Mouse (Mus musculus): ENCODE measurements around the gene Tiam2. TPM values are rescaled to one million over a fixed set of nuclear protein-coding genes. Genes with fewer than 3 reads are reported as not detected.

Tiam2 gene
- polyA plus RNA-seq, 1 experiment from 2014 or later = 7.5 TPM

DNA sequence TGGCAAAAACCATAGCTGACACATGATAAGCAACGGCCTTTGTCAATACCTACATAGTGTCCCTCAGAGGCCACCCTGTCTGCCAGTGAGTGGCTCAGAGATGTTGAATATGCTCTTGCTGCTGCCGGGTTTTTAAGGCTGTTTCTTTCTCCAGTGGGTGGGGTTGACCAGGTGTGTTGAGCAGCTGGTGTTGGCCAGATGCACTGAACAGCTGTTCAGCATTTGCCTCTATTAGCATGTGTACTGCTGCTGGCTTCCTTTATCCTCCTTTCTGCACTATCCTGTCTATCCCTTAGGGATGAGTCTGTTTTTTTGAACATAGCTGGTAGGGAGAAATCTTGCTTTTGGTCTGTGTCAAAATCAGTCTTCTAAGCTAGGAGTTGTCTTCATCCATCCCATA is 83.9 kb downstream of the Tiam2 start:
- peaks cover 8% of the 10 kb centered on the region; the same call in 1 of the 2 replicates for H3K4me1 ChIP-seq
- ATAC-seq (ENCODE audit: low FRiP score, low read depth) = no peak
- H3K27me3 ChIP-seq (replicated peaks) = peaks cover 18% of the 10 kb centered on the region; the same call in 1 of the 2 replicates
- WGBS = 79% methylated on average over 2 of the region's 2 CpGs
- H3K9ac ChIP-seq = no peak overlapping the region
- no peaks in the 10 kb centered on the region for H3K9me3 ChIP-seq
- no peaks in the 10 kb centered on the region for H3K36me3 ChIP-seq
- H3K4me3 ChIP-seq = no peak overlapping the region
- no peak overlapping the region for H3K27ac ChIP-seq
- no peak overlapping the region for H3K4me2 ChIP-seq (replicated peaks)

DNA sequence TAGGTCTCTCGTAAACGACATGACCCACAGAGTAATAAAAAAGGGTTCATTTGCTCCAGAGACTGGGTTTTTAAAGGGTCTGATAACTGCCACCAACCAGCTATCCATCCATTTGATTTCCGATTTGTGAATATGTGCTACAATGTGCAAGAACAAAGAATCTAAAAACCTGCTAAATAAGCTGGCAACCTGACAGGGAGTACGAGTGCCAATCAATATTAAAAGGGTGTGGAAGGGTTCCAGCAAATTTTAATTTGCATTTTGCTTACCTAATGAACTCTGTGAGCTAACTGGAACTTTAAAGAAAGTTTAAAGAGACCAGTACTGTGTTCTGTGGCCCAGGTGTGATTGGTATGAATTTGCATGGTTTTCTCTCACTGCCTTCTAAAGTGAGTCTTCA is 86.4 kb downstream of the Tiam2 start:
- no peak for ATAC-seq (ENCODE audit: low FRiP score, low read depth)
- H3K4me2 ChIP-seq (replicated peaks) = no peak overlapping the region
- WGBS = 84% methylated on average over 4 of the region's 4 CpGs
- H3K9me3 ChIP-seq = no peaks in the 10 kb centered on the region
- no peak overlapping the region for H3K4me3 ChIP-seq
- H3K36me3 ChIP-seq = no peaks in the 10 kb centered on the region
- H3K27me3 ChIP-seq (replicated peaks) = peaks cover 14% of the 10 kb centered on the region; the same call in 1 of the 2 replicates
- no peak overlapping the region for H3K27ac ChIP-seq
- 0 out of 2 replicates have a peak, but pooled peaks cover 2% of the 10 kb centered on the region for H3K4me1 ChIP-seq
- no peak overlapping the region for H3K9ac ChIP-seq

DNA sequence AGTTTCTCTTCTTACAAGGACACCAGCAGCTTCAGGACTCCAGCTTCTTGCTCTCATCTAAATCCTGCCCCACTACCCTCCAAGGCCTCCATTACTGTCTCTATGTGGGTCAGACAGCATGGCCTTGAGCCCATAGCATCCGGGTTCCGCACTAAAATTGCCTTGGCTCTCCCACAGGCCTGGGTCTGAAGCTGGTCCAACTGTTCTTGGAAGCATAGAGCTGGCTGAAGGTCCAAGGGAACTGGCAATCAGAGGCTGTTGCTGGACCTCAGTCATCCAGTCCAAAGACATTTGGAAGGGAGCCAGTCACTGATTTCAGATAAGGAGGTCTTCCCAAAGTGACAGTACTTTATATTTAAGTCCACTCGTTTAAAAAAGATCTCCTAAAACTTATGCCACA is 89.2 kb downstream of the Tiam2 start:
- no peaks in the 10 kb centered on the region for H3K36me3 ChIP-seq
- no peak overlapping the region for H3K27ac ChIP-seq
- H3K4me3 ChIP-seq = no peak overlapping the region
- no peak overlapping the region for H3K4me2 ChIP-seq (replicated peaks)
- no peak overlapping the region for H3K9ac ChIP-seq
- ATAC-seq (ENCODE audit: low FRiP score, low read depth) = no peak
- H3K4me1 ChIP-seq = 0 out of 2 replicates have a peak, but pooled peaks cover 2% of the 10 kb centered on the region
- H3K27me3 ChIP-seq (replicated peaks) = peaks cover 14% of the 10 kb centered on the region; the same call in 1 of the 2 replicates
- no peaks in the 10 kb centered on the region for H3K9me3 ChIP-seq
- WGBS = 91% methylated on average over 3 of the region's 3 CpGs

DNA sequence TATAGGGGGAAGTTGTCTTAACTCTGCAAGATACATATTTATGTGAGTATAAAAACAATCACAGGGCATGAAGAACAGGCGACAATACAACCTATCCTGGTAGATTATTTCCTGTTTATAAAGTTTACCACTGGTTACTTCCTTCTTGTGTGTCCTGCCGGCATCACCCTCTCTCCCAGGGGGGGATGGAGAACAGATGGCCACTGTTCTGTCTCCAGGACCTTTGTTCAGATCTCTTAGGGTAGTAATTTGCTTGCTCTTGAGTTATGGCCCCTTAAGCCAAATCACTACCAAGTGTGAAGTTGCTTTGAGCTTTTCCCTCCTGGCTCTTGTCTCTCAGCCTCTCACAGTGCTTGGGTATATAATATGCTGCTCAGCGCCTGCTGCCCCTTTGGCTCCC is 90.0 kb downstream of the Tiam2 start:
- H3K4me3 ChIP-seq = no peak overlapping the region
- no peak overlapping the region for H3K4me2 ChIP-seq (replicated peaks)
- no peak overlapping the region for H3K9ac ChIP-seq
- 0 out of 2 replicates have a peak, but pooled peaks cover 2% of the 10 kb centered on the region for H3K4me1 ChIP-seq
- H3K9me3 ChIP-seq = no peaks in the 10 kb centered on the region
- H3K27me3 ChIP-seq (replicated peaks) = peaks cover 14% of the 10 kb centered on the region; the same call in 1 of the 2 replicates
- no peak for ATAC-seq (ENCODE audit: low FRiP score, low read depth)
- no peaks in the 10 kb centered on the region for H3K36me3 ChIP-seq
- 44% methylated on average over 3 of the region's 3 CpGs for WGBS
- H3K27ac ChIP-seq = no peak overlapping the region

DNA sequence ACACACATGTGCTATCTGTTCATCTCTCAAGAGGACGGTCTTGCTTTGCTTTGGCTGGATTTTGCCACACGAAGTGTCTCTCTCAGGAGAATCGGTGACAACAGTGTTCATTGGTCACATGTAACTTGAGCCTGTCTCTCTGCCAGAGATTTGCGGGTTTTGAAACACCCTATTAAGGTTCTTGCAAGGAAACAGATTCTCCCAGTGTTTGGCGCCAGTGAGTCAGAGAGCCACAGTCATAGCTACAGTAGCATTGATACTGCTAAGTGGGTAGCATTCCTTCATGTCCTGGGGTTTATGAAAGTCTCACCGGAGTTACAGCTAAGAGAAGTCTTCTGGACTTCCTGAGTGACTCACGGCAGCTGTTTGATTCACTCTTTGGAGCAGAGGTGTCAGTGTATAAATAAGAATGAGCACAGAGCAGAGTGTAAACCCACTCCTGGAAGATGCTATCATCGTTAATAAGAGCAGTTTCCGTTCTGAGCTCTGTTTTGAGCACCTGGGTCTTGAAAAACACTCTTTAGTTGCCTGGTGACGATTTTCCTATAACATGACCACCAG is 93.1 kb downstream of the Tiam2 start:
- Histone ChIP-seq H3K36me3 (no peaks in the 10 kb centered on the region), H3K4me2 (replicated peaks) (no peak overlapping the region), H3K4me3 (no peak overlapping the region), H3K27ac (no peak overlapping the region), H3K9me3 (no peaks in the 10 kb centered on the region), H3K4me1 (0 out of 2 replicates have a peak, but pooled peaks cover 2% of the 10 kb centered on the region), H3K9ac (no peak overlapping the region), H3K27me3 (replicated peaks) (peaks cover 7% of the 10 kb centered on the region; the same call in 1 of the 2 replicates)
- no peak for ATAC-seq (ENCODE audit: low FRiP score, low read depth)
- WGBS = 76% methylated on average over 10 of the region's 10 CpGs

DNA sequence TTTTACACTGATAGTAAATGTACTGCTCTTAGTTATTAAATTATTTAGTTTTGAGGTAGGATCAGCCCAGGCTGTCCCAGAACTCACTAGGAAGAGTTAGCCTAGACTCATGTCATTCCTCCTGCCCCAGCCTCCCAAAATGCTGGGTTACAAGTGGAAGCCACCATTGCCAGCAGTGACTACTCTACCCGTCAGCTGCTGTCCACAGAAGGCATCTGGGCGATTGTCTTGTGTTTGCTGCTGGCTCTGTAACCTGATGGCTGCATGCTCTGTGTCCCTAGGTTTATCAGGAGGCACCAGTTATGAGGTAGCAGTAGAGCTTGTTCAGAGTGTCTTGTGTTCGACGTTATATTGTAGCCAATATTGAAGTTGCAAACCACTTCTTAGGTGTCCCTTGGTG is 93.8 kb downstream of the Tiam2 start:
- ATAC-seq (ENCODE audit: low FRiP score, low read depth) = no peak
- no peak overlapping the region for H3K4me2 ChIP-seq (replicated peaks)
- H3K27me3 ChIP-seq (replicated peaks) = 0 out of 2 replicates have a peak, but pooled peaks cover under 1% of the 10 kb centered on the region
- no peak overlapping the region for H3K9ac ChIP-seq
- H3K36me3 ChIP-seq = no peaks in the 10 kb centered on the region
- no peak overlapping the region for H3K4me3 ChIP-seq
- no peaks in the 10 kb centered on the region for H3K9me3 ChIP-seq
- H3K4me1 ChIP-seq = 0 out of 2 replicates have a peak, but pooled peaks cover 2% of the 10 kb centered on the region
- H3K27ac ChIP-seq = no peak overlapping the region
- 94% methylated on average over 4 of the region's 4 CpGs for WGBS

DNA sequence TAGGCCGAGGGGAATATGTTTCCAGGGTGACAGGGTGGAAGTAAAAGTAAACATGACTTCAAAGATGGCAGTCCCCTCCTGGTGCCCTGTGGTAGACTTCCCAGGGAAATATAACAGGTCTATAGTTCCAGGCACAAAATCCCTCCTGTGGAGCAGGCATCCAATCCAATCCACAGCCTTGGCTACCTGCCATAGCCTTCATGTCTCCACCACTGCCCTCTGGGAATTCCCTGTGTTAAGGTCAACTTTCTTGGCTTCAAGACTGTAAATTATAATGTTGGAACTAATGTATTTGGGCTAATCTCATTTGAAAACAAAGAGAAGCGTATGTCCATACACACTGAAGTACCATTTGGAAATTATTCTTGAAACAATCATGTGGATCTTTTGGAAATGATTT is 97.0 kb downstream of the Tiam2 start:
- Histone ChIP-seq H3K27ac (no peak overlapping the region), H3K9me3 (no peaks in the 10 kb centered on the region), H3K9ac (no peak overlapping the region), H3K27me3 (replicated peaks) (no peaks in the 10 kb centered on the region), H3K4me3 (no peak overlapping the region), H3K4me2 (replicated peaks) (no peak overlapping the region), H3K36me3 (no peaks in the 10 kb centered on the region), H3K4me1 (no peaks in the 10 kb centered on the region)
- 80% methylated on average over 2 of the region's 2 CpGs for WGBS
- ATAC-seq (ENCODE audit: low FRiP score, low read depth) = no peak

DNA sequence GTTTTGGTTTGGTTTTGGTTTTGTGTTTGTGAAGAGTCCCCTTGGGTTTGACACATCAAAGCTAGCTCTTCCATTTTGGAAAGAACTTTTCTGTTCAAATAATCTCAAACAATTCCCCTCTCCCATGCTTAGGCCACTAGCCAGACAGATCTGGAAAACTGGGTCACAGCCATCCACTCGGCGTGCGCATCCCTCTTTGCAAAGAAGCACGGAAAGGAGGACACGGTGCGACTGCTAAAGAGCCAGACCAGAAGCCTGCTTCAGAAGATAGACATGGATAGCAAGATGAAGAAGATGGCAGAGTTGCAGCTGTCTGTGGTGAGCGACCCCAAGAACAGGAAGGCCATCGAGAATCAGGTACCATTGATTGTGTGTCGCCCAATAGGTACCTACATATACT is 102.3 kb downstream of the Tiam2 start:
- WGBS = 96% methylated on average over 9 of the region's 9 CpGs
- Histone ChIP-seq H3K36me3 (no peaks in the 10 kb centered on the region), H3K4me1 (no peaks in the 10 kb centered on the region), H3K9ac (no peak overlapping the region), H3K9me3 (no peaks in the 10 kb centered on the region), H3K27me3 (replicated peaks) (no peaks in the 10 kb centered on the region), H3K4me2 (replicated peaks) (no peak overlapping the region), H3K27ac (no peak overlapping the region), H3K4me3 (no peak overlapping the region)
- ATAC-seq (ENCODE audit: low FRiP score, low read depth) = no peak

DNA sequence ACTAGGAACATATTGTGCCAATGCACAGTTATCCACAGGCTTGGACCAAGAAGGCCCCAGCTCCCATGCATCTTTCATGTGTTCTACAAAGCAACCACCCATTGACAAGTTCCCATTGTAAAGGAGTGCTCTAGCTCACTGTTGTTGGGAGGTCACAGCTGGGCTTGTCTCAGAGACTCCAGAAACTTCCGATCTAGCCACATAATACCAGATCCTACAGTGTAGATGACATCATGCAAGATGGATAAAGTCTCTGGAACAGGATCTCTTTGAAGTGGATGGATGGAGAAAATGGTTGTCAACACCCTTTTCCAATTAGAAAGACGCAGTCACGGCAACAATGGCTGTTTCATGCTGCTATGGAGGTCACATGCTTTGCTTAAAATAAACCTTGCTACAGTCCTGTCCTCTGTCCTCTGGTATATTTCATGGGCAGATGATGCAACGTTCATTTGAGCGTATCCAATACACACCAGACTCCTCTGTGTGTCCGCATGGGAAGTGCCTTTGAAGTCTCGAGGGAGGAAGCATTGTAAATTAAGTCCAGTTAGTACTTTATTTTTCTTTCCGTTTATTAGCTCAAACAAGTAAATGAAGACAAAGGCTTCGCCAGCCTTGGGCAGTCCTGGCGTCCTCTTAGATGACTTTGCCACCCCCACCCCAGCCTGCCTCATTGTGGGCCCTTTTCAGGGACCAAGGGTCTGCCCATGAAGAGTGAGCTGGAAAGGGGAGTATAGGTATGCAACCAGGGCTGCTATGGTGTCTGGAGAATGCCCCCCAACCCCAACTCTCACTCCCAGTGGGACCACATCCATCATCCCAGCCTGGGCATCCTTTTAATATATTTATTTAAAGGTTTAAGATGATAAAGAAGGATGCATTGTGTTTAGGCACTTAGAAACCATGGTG is 106.5 kb downstream of the Tiam2 start:
- H3K9ac ChIP-seq = no peak overlapping the region
- H3K36me3 ChIP-seq = no peaks in the 10 kb centered on the region
- ATAC-seq (ENCODE audit: low FRiP score, low read depth) = no peak
- H3K4me2 ChIP-seq (replicated peaks) = no peak overlapping the region
- no peaks in the 10 kb centered on the region for H3K4me1 ChIP-seq
- no peaks in the 10 kb centered on the region for H3K9me3 ChIP-seq
- no peak overlapping the region for H3K4me3 ChIP-seq
- H3K27ac ChIP-seq = no peak overlapping the region
- H3K27me3 ChIP-seq (replicated peaks) = no peaks in the 10 kb centered on the region
- 46% methylated on average over 10 of the region's 10 CpGs for WGBS

DNA sequence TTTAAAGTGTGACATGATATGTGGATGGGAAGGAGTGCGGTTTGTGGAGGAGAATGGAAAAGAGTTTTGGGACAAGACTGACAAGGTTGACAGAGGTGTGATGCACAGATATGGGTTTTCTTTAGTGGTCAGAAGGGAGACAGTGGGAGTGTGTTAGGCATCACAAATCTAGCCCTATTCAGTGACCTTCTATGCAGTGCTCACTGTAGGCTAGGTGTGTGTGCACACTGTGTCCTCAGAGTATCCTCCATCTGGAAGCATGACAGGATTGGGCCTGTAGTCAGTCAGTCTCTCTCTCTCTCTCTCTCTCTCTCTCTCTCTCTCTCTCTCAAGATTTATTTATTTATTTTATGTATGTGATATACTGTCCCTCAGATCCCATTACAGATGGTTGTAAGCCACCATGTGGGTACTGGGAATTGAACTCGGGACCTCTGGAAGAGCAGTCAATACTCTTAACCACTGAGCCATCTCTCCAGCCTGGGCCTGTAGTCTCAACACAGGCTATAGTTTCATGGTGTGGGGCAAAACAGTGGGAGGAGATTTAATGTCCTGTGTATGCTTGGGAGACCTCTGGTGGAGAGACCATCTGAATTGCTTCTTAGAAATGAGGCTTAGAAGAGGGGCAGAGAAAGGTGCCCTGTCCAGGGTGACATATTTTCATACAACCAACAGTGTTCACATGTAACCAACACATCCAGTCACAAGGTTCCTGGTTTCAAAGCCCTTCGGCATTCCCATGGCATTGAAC is 107.3 kb downstream of the Tiam2 start:
- Histone ChIP-seq H3K27me3 (replicated peaks) (no peaks in the 10 kb centered on the region), H3K4me2 (replicated peaks) (no peak overlapping the region), H3K4me3 (no peak overlapping the region), H3K4me1 (no peaks in the 10 kb centered on the region), H3K36me3 (no peaks in the 10 kb centered on the region), H3K27ac (no peak overlapping the region), H3K9me3 (no peaks in the 10 kb centered on the region), H3K9ac (no peak overlapping the region)
- no peak for ATAC-seq (ENCODE audit: low FRiP score, low read depth)
- WGBS = 90% methylated on average over 3 of the region's 3 CpGs

DNA sequence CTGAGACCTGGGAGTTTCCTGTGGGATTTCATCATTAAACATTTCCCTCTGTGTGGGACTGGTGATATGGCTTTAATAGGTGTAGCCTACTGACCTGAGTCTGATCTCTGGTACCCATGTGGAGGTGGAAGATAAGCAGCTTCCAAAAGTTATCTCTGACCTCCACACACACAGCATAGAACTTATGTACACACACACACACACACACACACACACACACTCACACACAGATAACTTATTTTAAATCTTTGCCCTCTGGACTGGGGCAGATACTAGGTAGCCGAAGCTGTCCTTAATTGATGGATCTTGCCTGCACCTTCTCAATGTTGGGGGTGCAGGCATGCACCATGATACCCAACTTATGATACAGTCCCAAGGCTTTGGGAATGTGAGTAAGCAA is 108.9 kb downstream of the Tiam2 start:
- H3K9me3 ChIP-seq = no peaks in the 10 kb centered on the region
- no peaks in the 10 kb centered on the region for H3K4me1 ChIP-seq
- H3K9ac ChIP-seq = no peak overlapping the region
- no peak overlapping the region for H3K4me3 ChIP-seq
- H3K27me3 ChIP-seq (replicated peaks) = no peaks in the 10 kb centered on the region
- no peak overlapping the region for H3K4me2 ChIP-seq (replicated peaks)
- H3K27ac ChIP-seq = no peak overlapping the region
- no peak for ATAC-seq (ENCODE audit: low FRiP score, low read depth)
- WGBS = 97% methylated on average over 1 of the region's 1 CpGs
- H3K36me3 ChIP-seq = no peaks in the 10 kb centered on the region

DNA sequence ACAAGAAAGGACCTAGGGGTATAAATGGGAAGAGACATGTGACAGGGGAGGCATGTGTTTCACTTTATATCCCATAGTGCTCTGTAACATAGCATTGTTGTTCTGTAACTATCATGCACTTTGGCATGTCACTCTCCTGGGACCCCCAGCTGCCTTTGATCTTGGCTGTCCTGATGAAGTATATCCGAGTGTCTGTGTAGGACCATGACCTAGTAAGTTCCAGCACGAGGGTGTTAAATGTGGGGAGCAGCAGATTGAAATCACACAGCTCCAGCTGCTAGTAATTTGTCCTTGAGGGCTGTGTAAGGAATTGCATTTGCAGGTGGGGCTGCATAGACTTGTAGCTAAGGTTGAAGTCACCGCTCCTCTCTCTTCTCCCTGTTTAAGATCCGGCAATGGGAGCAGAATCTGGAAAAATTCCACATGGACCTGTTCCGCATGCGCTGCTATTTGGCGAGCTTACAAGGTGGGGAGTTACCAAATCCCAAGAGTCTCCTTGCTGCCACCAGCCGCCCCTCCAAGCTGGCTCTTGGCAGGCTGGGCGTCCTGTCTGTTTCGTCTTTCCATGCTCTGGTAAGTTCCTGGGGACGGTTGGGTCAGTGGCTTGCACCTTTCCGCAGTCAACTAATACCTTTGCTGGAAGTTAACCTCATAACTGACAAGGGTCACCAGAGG is 110.6 kb downstream of the Tiam2 start:
- no peaks in the 10 kb centered on the region for H3K36me3 ChIP-seq
- H3K4me2 ChIP-seq (replicated peaks) = no peak overlapping the region
- no peaks in the 10 kb centered on the region for H3K27me3 ChIP-seq (replicated peaks)
- H3K9ac ChIP-seq = no peak overlapping the region
- no peaks in the 10 kb centered on the region for H3K9me3 ChIP-seq
- H3K27ac ChIP-seq = no peak overlapping the region
- no peak overlapping the region for H3K4me3 ChIP-seq
- H3K4me1 ChIP-seq = no peaks in the 10 kb centered on the region
- WGBS = 84% methylated on average over 12 of the region's 12 CpGs
- ATAC-seq (ENCODE audit: low FRiP score, low read depth) = no peak
